Mouse (Mus musculus) retina, postnatal 1 day (tissue): Measurements from ENCODE around the gene Synm.

ENCODE experiments used
- DNase-seq: peaks from one replicate; pipeline ENCODE4 v3.0.0-alpha.2; 2012

Synm gene

DNA sequence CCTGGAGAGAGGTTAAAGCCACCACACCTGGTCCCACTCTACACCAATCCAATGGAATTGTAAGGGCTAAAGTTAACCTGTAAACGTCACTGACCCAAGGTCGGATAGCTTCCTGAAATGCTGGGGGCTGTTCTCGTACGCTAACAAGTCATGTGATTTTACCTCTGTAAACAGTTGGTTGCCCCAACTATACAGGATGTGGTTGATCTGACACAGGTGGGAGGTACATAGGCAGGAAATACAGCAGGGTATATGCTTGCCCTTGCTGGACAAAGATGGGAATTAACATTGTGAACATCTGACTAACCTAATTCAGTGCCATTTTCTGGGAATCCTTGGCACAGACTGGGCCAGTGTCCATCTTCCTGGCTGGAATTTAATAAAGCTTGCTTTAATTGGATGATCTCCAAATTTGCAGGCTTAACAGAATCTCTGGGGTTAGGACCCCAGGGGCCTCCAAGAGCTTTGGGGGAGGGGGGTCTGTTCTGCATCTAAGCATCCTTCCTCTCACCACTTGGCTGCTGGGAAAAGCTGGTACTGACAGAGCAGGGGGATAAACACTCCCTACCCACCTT, 11.7 kb downstream of the Synm start:
- peak; percentile 43 for DNase-seq

- DNase-seq, result peak; percentile 95
These were observed 17.8 kb downstream of the Synm start for GRCm38 (mm10) chr7:67741706-67742105.

- no peak for DNase-seq
These were observed 18.7 kb downstream of the Synm start for GRCm38 (mm10) chr7:67740796-67741195.

DNA sequence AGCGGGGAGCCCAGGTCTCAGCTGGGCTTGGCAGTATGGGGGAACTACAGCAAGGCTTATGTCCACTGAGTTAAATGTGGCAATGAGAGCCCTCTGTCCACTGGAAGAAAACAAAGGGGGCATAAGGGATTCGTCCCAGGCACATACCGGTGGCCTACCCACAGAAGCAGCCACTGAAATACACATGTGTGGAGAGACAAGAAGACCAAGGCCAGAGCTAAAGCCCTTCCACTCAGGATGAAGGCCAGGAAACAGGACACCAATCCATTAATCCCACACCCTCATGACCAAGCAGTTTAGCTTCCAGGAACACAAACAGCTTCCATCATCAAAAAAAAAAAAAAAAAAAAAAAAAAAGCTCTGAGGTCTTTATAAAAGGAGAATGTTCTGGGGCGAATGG, 19.2 kb downstream of the Synm start:
- DNase-seq, result no peak

DNA sequence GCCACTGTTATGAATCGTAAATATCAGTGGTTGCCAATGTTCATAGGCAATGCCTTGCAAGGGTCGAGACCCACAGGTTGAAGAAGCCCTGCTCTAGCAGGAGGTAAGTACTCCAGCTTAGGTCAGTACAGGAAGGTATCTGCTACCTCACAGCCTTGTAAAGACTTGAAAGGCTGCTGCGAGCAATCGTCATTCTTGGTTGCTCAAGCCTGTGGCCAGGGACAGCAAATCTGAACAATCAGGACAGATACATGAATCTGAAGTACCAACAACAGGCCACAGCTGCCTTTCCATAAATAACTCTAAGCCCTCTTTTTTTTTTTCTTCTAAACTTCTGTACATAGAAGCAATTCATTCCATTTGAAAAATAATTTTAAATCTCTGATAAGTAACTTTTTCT, 27.3 kb downstream of the Synm start:
- DNase-seq, result no peak

DNA sequence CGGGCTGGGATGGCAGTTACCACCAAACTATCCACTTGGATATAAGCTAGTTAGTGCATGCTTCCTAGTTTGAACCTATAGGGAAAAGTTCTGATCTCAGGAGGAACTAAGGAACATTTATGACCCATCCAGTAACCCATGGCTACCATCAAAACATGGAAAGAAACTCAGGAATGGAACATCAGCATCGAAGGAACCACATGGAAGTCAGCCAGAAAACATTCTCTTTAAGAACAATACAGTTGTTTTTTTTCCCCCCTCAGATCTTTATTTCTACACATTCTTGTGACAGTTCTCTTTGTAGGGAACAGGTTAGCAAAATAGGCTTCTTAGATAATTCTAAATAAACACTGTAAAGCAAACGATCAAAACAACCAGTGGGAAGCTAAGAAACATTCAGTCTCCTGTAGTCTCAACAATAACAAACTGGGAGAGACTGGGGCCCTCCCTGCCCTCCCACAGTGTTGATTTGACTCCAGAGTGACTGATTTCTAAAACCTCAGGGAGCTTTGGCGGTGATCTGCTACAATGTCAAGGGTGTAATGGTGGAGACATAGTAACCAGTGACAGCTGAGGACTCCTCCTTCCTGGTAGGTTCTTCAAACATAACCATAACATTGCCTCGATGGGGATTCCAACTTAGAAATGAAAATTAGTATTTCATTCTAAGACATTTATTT, 29.0 kb downstream of the Synm start:
- DNase-seq, result no peak

DNA sequence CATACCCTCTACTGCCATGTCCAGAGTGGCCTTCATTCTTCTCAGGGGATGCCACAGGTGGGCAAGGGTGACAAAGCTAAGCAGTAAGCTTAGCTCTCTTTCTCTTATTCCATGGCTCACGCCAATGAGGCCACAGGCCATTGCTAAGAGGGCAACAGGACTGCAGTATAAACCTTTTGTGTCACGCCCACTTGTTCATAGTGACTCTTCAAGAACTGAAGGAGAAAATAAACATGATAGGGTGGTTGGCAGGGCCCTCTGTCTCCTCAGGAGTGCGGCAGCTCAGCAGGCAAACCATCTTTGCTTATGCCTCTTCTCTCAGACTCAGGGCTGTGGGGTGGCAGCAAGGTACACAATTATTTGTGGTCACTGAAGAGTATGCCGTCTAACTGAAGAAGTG, 30.7 kb downstream of the Synm start:
- DNase-seq, result no peak

DNA sequence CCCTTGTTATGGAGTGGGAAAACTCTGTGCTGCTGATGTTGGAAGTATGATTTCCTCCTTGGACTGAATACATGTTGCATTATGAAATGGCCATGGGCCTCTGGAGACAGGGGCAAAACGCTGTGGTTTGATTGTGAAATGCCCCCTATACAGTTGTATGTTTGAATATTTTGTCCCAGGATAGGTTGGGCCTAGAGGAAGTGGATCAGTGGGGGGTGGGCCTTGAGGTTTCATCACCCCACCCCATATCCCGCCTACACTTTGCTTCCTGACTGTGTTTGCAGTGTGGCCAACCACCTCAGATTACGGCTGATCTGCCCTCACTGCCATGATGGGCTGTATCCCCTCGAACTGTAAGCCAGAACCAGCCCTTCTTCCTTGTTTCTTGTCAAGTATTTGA, 31.3 kb downstream of the Synm start:
- no peak for DNase-seq

GRCm38 (mm10) chr7:67725016-67725415, 34.5 kb downstream of the Synm start:
- DNase-seq, result no peak

GRCm38 (mm10) chr7:67724536-67724935, 35.0 kb downstream of the Synm start:
- no peak for DNase-seq

DNA sequence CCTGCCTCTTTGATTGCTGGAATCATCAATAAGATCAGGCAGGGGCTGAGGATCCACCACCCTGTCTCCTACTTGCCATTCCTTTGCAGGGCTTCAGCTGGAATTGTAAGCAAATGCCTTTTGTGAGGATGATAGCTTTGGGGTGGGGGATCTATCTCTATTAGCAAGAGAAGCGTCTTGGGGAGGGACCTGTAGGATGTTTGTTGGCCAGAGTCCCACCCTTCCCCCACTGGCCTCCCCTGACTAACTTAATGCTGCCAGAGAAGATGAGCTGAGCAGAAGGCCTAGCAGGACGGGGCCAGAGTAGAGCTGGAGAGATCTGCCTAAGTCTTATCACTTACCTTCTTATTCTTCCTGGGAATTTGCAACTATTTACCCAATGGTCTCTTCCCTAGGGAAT, 37.4 kb downstream of the Synm start:
- no peak for DNase-seq

GRCm38 (mm10) chr7:67718804-67719203, 40.7 kb downstream of the Synm start:
- DNase-seq, result peak; percentile 76

DNA sequence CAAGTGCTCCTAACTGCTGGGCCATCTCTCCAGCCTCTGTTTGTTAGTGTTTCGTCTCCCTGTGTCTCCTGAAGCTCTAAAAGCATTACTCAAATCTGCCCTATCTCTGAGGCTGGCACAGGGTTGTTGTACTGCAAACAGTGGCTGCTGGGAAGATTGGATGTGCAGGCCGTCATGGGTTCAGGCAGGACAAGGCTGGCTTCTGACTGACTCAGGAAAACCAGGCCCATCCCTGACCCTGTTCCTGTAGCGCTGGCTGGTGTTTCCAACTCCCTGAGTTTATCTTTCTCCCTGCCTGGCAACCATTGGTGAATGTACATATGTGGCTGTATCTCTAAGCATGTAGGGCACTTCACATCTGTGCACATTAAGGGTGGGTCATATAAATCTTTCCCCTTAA, 42.0 kb downstream of the Synm start:
- DNase-seq, result no peak

DNA sequence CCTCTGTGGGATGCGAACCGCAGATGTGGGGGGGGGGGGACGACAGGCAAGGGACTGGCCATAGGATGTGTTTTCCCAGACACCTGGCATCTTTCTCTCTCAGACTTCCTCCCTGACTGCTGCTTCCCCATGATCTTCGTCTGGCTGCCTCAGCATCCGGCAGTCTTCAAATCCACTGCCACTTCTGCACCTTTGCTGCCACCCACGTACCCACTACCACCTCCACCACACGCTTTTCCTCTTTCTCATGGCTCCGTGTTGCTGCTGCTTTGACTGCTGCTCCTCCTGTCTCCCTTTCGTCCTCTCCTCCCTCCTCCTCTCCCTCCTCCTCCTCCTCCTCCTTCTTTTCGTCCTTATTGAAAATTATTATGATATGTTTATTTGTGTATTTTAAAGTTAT, 42.6 kb downstream of the Synm start:
- DNase-seq, result no peak

DNA sequence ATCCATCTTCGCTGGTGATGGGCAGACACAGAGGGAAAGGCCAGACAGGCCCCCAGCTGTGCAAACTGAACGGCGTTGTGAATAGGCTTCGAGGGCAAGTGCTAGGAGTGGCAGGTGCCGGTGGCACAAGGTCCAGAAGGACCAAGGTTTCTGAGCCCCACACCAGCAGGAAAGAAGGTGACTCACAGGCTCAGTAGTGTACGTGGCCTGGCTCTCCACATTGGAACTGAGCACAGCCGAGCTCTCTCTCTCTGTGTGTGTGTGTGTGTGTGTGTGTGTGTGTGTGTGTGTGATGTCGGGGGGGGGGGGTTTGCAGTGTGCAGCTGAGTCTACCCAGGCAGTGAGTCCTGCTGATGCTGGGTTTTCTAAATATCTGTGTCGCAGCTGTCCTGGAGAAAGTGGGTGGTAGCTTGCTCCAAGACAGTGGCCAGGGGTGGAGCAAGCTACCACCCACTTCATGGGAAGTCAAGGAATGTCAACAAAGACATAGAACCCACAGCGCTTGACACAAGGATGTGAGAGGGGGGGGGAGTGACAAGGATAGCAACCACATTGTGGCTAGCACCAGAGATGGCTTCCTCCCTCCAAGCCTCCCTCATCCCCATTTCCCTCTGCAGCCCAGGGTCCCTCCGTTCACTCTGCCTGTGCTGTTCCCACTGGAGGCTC, 43.2 kb downstream of the Synm start:
- no peak for DNase-seq

- DNase-seq, result no peak
These were observed 44.4 kb downstream of the Synm start for GRCm38 (mm10) chr7:67715176-67715575.

GRCm38 (mm10) chr7:67713820-67714510, 45.6 kb downstream of the Synm start:
- DNase-seq, result peak; percentile 96

DNA sequence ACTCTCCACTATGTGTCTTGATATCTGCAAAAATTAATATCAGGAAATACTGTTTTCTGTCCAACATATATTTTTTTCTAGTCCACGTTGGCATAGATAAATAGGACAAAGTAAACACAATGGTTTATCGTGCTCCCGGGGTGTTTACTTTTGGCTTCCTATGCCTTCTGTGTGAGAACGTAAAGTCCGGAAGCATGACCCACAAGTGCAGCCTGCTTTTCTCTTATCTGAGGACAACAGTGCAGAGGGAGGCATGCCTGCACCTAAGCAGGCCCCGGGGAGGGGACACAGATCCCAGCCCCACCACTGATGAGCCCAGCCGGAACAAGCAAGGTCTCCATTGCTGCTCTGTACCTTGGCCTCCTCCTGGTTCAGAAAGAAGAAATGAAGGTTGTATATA, 49.3 kb downstream of the Synm start:
- no peak for DNase-seq

DNA sequence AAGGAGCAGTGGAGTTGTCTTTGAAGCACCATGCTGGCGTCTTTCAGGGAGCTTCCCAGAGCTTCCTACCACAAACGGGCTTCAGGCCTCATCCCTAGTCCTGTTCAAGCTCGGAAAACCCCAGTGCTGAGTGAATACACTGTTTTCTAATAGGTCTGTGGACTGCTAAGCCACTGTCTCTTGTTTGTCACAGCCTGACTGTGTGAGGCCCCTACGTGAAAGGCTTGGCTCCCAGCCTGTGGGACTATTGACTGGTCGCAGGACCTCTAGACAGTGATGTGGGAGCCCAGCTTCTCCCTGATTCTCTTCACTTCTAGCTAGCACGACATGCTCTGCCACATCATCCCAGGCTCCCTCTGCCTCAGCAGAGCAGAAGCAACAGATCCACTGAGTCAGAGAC, 51.4 kb downstream of the Synm start:
- no peak for DNase-seq

DNA sequence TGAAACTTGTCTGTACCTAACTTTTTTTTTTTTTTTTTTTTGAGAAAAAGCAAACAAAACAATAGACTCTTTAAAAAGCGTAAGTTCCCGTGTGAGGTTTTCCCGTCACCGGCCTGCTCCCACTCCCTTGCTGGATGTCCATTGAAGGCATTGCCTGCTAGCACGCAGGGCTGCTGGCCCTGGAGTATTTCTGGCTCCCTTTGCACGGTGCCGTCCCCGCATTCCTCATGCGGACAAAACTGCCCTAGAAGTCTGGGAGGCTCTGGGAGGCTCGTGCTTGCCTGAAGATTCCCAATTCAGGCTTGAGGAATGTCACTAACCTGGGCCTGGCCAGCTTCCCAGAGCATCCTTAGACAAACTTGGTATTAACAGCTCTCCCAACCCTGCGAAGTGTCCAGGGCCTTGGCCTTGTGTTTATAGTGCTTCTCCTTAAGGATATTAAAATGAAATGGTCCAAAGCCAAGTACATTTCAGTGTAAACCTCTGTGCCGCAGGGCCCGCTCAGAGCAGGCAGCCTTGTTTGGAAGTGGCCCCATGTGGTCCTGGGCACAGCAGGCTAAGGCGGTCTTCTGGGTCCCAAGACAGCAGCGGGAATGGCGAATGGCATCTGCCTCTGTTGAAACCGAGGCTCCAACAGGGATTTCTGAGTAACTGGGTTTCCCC, 58.2 kb downstream of the Synm start:
- no peak for DNase-seq

DNA sequence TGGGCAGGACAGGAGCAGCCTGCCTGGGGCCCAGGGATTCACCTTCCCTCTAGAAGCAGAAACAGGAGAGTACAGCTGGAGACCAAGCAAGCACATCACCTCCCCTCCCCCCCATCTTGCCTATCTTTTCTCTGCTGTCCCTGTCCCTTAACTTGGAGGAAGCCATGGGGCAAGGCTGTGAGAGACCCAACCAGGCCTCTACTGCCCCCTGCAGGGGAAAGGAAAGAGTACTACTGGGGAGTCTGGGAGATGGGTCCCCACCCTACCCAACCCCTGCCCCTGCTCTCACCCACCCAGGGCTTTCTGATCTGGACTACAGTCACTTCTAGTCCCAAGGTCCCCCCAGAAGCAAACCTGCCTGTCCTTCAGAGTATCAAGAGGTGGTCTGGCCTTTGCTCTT, 58.7 kb downstream of the Synm start:
- DNase-seq, result peak; percentile 63

GRCm38 (mm10) chr7:67699301-67699700, 60.2 kb downstream of the Synm start:
- no peak for DNase-seq

- DNase-seq, result no peak
These were observed 61.5 kb downstream of the Synm start for GRCm38 (mm10) chr7:67697892-67698630.
